Mouse (Mus musculus) MEL (cell line): ENCODE results near the gene Gm42420. TPM values are rescaled to one million over a fixed set of nuclear protein-coding genes. Genes with fewer than 3 reads are reported as not detected.

Source experiments
- DNase-seq: peaks from one replicate; pipeline ENCODE4 v3.0.0; 2011; ENCODE audit warnings: low read depth, low spot score
- H3K27ac ChIP-seq: 2 replicates; pipeline ENCODE4 v1.5.1; 2012; ENCODE audit warnings: low read depth, mild to moderate bottlenecking, control low read depth, low read length, moderate library complexity; ENCODE audit not compliant: control insufficient read depth
- H3K27me3 ChIP-seq, 2 experiments: fragments of 150-350 bp in 1 of 2; sonication (generic) in 1 of 2; 2 replicates each; pipeline ENCODE4 v1.6.1; 2012; ENCODE audit warnings: low read length in 2 of 2, mild to moderate bottlenecking in 2 of 2, improper control_type of control experiment in 1 of 2, moderate library complexity in 1 of 2; ENCODE audit not compliant: insufficient read depth in 2 of 2, control insufficient read depth in 1 of 2
- H3K36me3 ChIP-seq, 2 experiments: 2 replicates each; pipeline ENCODE4 v1.6.1; 2012 to 2014; ENCODE audit warnings: low read length in 2 of 2, improper control_type of control experiment in 1 of 2, inconsistent platforms in 1 of 2, mild to moderate bottlenecking in 1 of 2; ENCODE audit not compliant: insufficient read depth in 2 of 2, control insufficient read depth in 1 of 2
- H3K4me1 ChIP-seq, 2 experiments: fragments of 150-350 bp in 1 of 2; sonication (generic) in 1 of 2; 2 replicates each; pipeline ENCODE4 v1.6.1; 2012; ENCODE audit warnings: low read length in 2 of 2, improper control_type of control experiment in 1 of 2, mild to moderate bottlenecking in 1 of 2; ENCODE audit not compliant: insufficient read depth in 2 of 2, control insufficient read depth in 1 of 2
- H3K4me3 ChIP-seq, 2 experiments: fragments of 150-350 bp in 1 of 2; sonication (generic) in 1 of 2; 2 replicates each; pipeline ENCODE4 v1.5.1; 2012; ENCODE audit warnings: low read depth in 2 of 2, low read length in 2 of 2, mild to moderate bottlenecking in 2 of 2, moderate library complexity in 2 of 2, control low read depth in 1 of 2, improper control_type of control experiment in 1 of 2; ENCODE audit not compliant: control insufficient read depth in 1 of 2, insufficient read depth in 1 of 2
- H3K79me2 ChIP-seq: 2 replicates; pipeline ENCODE4 v1.6.1; 2012; ENCODE audit warnings: mild to moderate bottlenecking, low read length, moderate library complexity; ENCODE audit not compliant: control insufficient read depth, poor library complexity, insufficient read depth
- H3K9ac ChIP-seq: 2 replicates; pipeline ENCODE4 v1.6.1; 2012; ENCODE audit warnings: low read depth, mild to moderate bottlenecking, control low read depth, low read length, moderate library complexity; ENCODE audit not compliant: control insufficient read depth, poor library complexity, severe bottlenecking
- H3K9me3 ChIP-seq: fragments of 150-350 bp; sonication (generic); replicated peaks from 2 replicates; pipeline ENCODE4 v1.6.1; 2012; ENCODE audit warnings: mild to moderate bottlenecking, low read length, improper control_type of control experiment, moderate library complexity; ENCODE audit not compliant: insufficient read depth
- BHLHE40 ChIP-seq: IDR thresholded peaks from 2 replicates; pipeline ENCODE4 v1.6.1; 2012; ENCODE audit warnings: low read depth, mild to moderate bottlenecking, inconsistent platforms, low read length, improper control_type of control experiment, borderline replicate concordance
- CHD1 ChIP-seq: IDR thresholded peaks from 2 replicates; pipeline ENCODE4 v1.6.1; 2012; ENCODE audit warnings: low read depth, mild to moderate bottlenecking, inconsistent platforms, low read length, improper control_type of control experiment
- CHD2 ChIP-seq: IDR thresholded peaks from 2 replicates; pipeline ENCODE4 v1.6.1; 2011; ENCODE audit warnings: low read length, improper control_type of control experiment
- CTCF ChIP-seq, 3 experiments: IDR thresholded peaks in 2 of 3; conservative IDR thresholded peaks in 1 of 3; 2 replicates each; pipeline ENCODE4 v1.5.1; 2011 to 2012; ENCODE audit warnings: low read length in 3 of 3, low read depth in 2 of 3, mild to moderate bottlenecking in 2 of 3, improper control_type of control experiment in 1 of 3, inconsistent platforms in 1 of 3, mixed read lengths in 1 of 3, moderate library complexity in 1 of 3; ENCODE audit not compliant: control insufficient read depth in 1 of 3, insufficient read depth in 1 of 3, poor library complexity in 1 of 3, severe bottlenecking in 1 of 3
- E2F4 ChIP-seq: IDR thresholded peaks from 2 replicates; pipeline ENCODE4 v1.6.1; 2011; ENCODE audit warnings: low read depth, low read length, improper control_type of control experiment, borderline replicate concordance
- ELF1 ChIP-seq: IDR thresholded peaks from 2 replicates; pipeline ENCODE4 v1.6.1; 2014; ENCODE audit warnings: low read depth, mild to moderate bottlenecking, inconsistent platforms, low read length, improper control_type of control experiment, moderate library complexity
- EP300 ChIP-seq, 2 experiments: IDR thresholded peaks; 2 replicates each; pipeline ENCODE4 v1.6.1; 2011; ENCODE audit warnings: improper control_type of control experiment in 2 of 2, low read length in 2 of 2, low read depth in 1 of 2, mild to moderate bottlenecking in 1 of 2
- ETS1 ChIP-seq: IDR thresholded peaks from 2 replicates; pipeline ENCODE4 v1.6.1; 2012; ENCODE audit warnings: low read depth, mild to moderate bottlenecking, inconsistent platforms, low read length, improper control_type of control experiment, moderate library complexity
- GABPA ChIP-seq: IDR thresholded peaks from 2 replicates; pipeline ENCODE4 v1.6.1; 2012; ENCODE audit warnings: low read depth, mild to moderate bottlenecking, inconsistent platforms, low read length, improper control_type of control experiment, moderate library complexity
- GATA1 ChIP-seq: IDR thresholded peaks from 2 replicates; pipeline ENCODE4 v1.6.1; 2011; ENCODE audit warnings: low read depth, low read length, improper control_type of control experiment
- HCFC1 ChIP-seq: IDR thresholded peaks from 2 replicates; pipeline ENCODE4 v1.6.1; 2012; ENCODE audit warnings: low read depth, mild to moderate bottlenecking, inconsistent platforms, low read length, improper control_type of control experiment, moderate library complexity
- JUND ChIP-seq: IDR thresholded peaks from 2 replicates; pipeline ENCODE4 v1.6.1; 2011; ENCODE audit warnings: low read depth, mild to moderate bottlenecking, improper control_type of control experiment, low read length
- MAX ChIP-seq: IDR thresholded peaks from 2 replicates; pipeline ENCODE4 v1.6.1; 2011; ENCODE audit warnings: low read length, improper control_type of control experiment
- MAZ ChIP-seq: IDR thresholded peaks from 2 replicates; pipeline ENCODE4 v1.6.1; 2012; ENCODE audit warnings: low read depth, mild to moderate bottlenecking, inconsistent platforms, low read length, improper control_type of control experiment
- MEF2A ChIP-seq: IDR thresholded peaks from 2 replicates; pipeline ENCODE4 v1.6.1; 2014; ENCODE audit warnings: low read depth, mild to moderate bottlenecking, inconsistent platforms, low read length, improper control_type of control experiment; ENCODE audit not compliant: poor library complexity, insufficient replicate concordance, severe bottlenecking; ENCODE audit errors: extremely low read depth
- MXI1 ChIP-seq: IDR thresholded peaks from 2 replicates; pipeline ENCODE4 v1.6.1; 2011; ENCODE audit warnings: mild to moderate bottlenecking, low read depth, low read length, improper control_type of control experiment
- MYB ChIP-seq: IDR thresholded peaks from 2 replicates; pipeline ENCODE4 v1.6.1; 2011; ENCODE audit warnings: mild to moderate bottlenecking, low read depth, low read length, improper control_type of control experiment
- MYC ChIP-seq: IDR thresholded peaks from 2 replicates; pipeline ENCODE4 v1.6.1; 2011; ENCODE audit warnings: low read depth, mild to moderate bottlenecking, low read length, improper control_type of control experiment, moderate library complexity
- NELFE ChIP-seq: IDR thresholded peaks from 2 replicates; pipeline ENCODE4 v1.6.1; 2011; ENCODE audit warnings: low read depth, low read length, improper control_type of control experiment
- NRF1 ChIP-seq: IDR thresholded peaks from 2 replicates; pipeline ENCODE4 v1.6.1; 2014; ENCODE audit warnings: low read depth, mild to moderate bottlenecking, inconsistent platforms, low read length, improper control_type of control experiment, moderate library complexity; ENCODE audit not compliant: poor library complexity, insufficient read depth, severe bottlenecking
- POLR2A ChIP-seq, 2 experiments: IDR thresholded peaks; 2 replicates each; pipeline ENCODE4 v1.6.1; 2011 to 2012; ENCODE audit warnings: low read length in 2 of 2, mild to moderate bottlenecking in 2 of 2, control low read depth in 1 of 2, improper control_type of control experiment in 1 of 2, low read depth in 1 of 2, moderate library complexity in 1 of 2; ENCODE audit not compliant: control insufficient read depth in 1 of 2, insufficient read depth in 1 of 2, poor library complexity in 1 of 2
- POLR2AphosphoS2 ChIP-seq: IDR thresholded peaks from 2 replicates; pipeline ENCODE4 v1.6.1; 2011; ENCODE audit warnings: low read length, improper control_type of control experiment
- POLR2AphosphoS5 ChIP-seq: IDR thresholded peaks from 2 replicates; pipeline ENCODE4 v1.6.1; 2012; ENCODE audit warnings: low read depth, borderline replicate concordance, mild to moderate bottlenecking, inconsistent platforms, low read length, moderate library complexity, mixed read lengths
- RAD21 ChIP-seq: IDR thresholded peaks from 2 replicates; pipeline ENCODE4 v1.6.1; 2011; ENCODE audit warnings: mild to moderate bottlenecking, low read depth, low read length, improper control_type of control experiment
- RCOR1 ChIP-seq: IDR thresholded peaks from 2 replicates; pipeline ENCODE4 v1.6.1; 2012; ENCODE audit warnings: low read depth, mild to moderate bottlenecking, inconsistent platforms, low read length, improper control_type of control experiment
- SIN3A ChIP-seq: IDR thresholded peaks from 2 replicates; pipeline ENCODE4 v1.6.1; 2012; ENCODE audit warnings: low read length, improper control_type of control experiment, inconsistent platforms
- SMC3 ChIP-seq: IDR thresholded peaks from 2 replicates; pipeline ENCODE4 v1.6.1; 2011; ENCODE audit warnings: low read depth, low read length, improper control_type of control experiment
- TAL1 ChIP-seq: IDR thresholded peaks from 2 replicates; pipeline ENCODE4 v1.6.1; 2012; ENCODE audit warnings: mild to moderate bottlenecking, inconsistent platforms, low read length, moderate library complexity, mixed read lengths
- TBP ChIP-seq: IDR thresholded peaks from 2 replicates; pipeline ENCODE4 v1.8.0; 2011; ENCODE audit warnings: low read depth, low read length, improper control_type of control experiment
- TCF12 ChIP-seq: IDR thresholded peaks from 2 replicates; pipeline ENCODE4 v1.6.1; 2014; ENCODE audit warnings: low read depth, mild to moderate bottlenecking, inconsistent platforms, low read length, improper control_type of control experiment, moderate library complexity
- UBTF ChIP-seq: IDR thresholded peaks from 2 replicates; pipeline ENCODE4 v1.6.1; 2012; ENCODE audit warnings: low read depth, mild to moderate bottlenecking, inconsistent platforms, low read length, improper control_type of control experiment, moderate library complexity, borderline replicate concordance; ENCODE audit not compliant: insufficient read depth
- USF1 ChIP-seq: IDR thresholded peaks from 2 replicates; pipeline ENCODE4 v1.6.1; 2014; ENCODE audit warnings: low read depth, mild to moderate bottlenecking, inconsistent platforms, low read length, improper control_type of control experiment, moderate library complexity
- ZC3H11A ChIP-seq: IDR thresholded peaks from 2 replicates; pipeline ENCODE4 v1.6.1; 2012; ENCODE audit warnings: low read depth, mild to moderate bottlenecking, inconsistent platforms, low read length, improper control_type of control experiment
- ZKSCAN1 ChIP-seq: IDR thresholded peaks from 2 replicates; pipeline ENCODE4 v1.6.1; 2012; ENCODE audit warnings: low read depth, mild to moderate bottlenecking, inconsistent platforms, low read length, improper control_type of control experiment, moderate library complexity
- ZMIZ1 ChIP-seq: IDR thresholded peaks from 2 replicates; pipeline ENCODE4 v1.6.1; 2012; ENCODE audit warnings: low read depth, mild to moderate bottlenecking, inconsistent platforms, low read length, improper control_type of control experiment, moderate library complexity
- ZNF384 ChIP-seq: IDR thresholded peaks from 2 replicates; pipeline ENCODE4 v1.6.1; 2012; ENCODE audit warnings: low read depth, mild to moderate bottlenecking, inconsistent platforms, low read length, improper control_type of control experiment
- polyA plus RNA-seq, 2 experiments: library from polyadenylated mRNA; stranded (reverse) in 1 of 2; unstranded in 1 of 2; fragments of >175 nt in 1 of 2; fragments of >200 nt in 1 of 2; gene quantifications; 2 replicates each; pipeline versions ENCODE4 v1.2.1 to v1.2.4; 2012; ENCODE audit warnings: low replicate concordance in 2 of 2, low read depth in 1 of 2; ENCODE audit not compliant: insufficient read length in 2 of 2, insufficient read depth in 1 of 2, missing spikeins in 1 of 2
- total RNA-seq: library from RNA; depleted of rRNA; stranded (reverse); fragments of 300-350 nt; gene quantifications from 2 replicates; pipeline ENCODE4 v1.2.3, GENCODE M21; 2012

The Gm42420 gene
- total and polyA plus RNA-seq, 3 experiments, result 1.5 to 1.9 TPM; not detected in 1

DNA sequence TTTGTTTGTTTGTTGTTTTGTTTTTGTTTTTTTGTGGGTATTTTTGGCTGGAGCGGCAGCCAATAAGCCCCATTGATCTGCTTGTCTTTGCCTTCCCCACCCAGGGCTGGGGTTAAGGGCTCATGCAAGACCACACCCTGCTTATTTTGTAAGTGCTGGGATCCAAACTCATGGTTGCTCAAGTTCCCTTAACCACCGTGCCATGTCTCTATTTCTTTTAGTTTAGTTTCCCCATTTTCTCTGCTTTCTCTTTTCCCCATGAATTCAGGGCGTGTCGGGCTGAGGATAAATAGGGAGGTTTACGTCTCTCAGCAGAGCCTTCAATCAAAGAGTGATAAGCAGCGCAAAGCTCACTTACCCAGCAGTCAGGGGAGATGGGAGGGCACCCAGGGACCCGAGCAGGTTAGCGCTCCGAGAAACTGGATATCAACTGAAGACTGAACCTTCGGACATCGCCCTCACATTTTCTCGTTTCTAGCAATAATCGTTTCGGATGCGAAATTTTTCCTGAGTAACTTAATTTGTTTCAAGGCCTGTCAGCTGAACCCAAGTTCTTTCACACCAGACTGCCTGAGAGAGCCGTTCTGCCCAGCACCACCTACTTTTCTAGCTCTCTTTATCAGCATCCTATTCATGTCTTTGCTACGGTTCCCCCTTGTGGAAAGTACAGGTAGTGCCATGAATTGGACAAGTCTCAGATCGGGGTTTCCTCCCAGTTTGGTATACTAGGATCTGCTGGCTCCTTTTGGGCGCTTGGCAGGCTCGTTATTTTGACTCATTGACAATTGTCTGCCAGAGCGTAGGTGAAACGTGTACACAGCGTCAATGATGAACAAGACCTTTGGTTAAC is 23.2 kb upstream of the Gm42420 start:
- Histone ChIP-seq H3K79me2 (no peaks in the 10 kb centered on the region), H3K4me3 (peak overlapping the region; percentile 56 to 67), H3K9ac (peak overlapping the region; percentile 37), H3K27me3 (no peaks in the 10 kb centered on the region), H3K36me3 (0 out of 4 replicates have a peak, but pooled peaks cover 0 to 4% of the 10 kb centered on the region in 2 experiments), H3K27ac (peak overlapping the region; percentile 25), H3K9me3 (no peaks in the 10 kb centered on the region), H3K4me1 (peaks cover 0 to 4% of the 10 kb centered on the region in 2 experiments; a peak in 1 of 4 replicates)
- DNase-seq, result peak; percentile 96
- TF ChIP-seq RAD21, result peak; percentile 55
- TF ChIP-seq CTCF (IDR thresholded peaks at IDR 0.05 in 2 of 3, conservative IDR thresholded peaks at IDR 0.05 in 1 of 3; ENCODE audit: control insufficient read depth in 1 of 3, insufficient read depth in 1 of 3, low read depth in 2 of 3, low read length in 3 of 3, poor library complexity in 1 of 3, severe bottlenecking in 1 of 3), result peak; percentile 25 to 81 (median 78); a peak in 5 of 6 replicates
- peak; percentile 38; the same call in 1 of the 2 replicates for TF ChIP-seq MXI1
- peak; percentile 8; the same call in 1 of the 2 replicates for TF ChIP-seq RCOR1
- TF ChIP-seq ETS1, result no peak
- TF ChIP-seq ZC3H11A, result peak; percentile 6; the same call in 1 of the 2 replicates
- peak; percentile 75; the same call in 1 of the 2 replicates for TF ChIP-seq GATA1
- TF ChIP-seq HCFC1, result 0 out of 2 replicates have a peak, but pooled peaks have one; percentile 21
- TF ChIP-seq MEF2A, result no peak
- TF ChIP-seq ZNF384, result no peak
- no peak for TF ChIP-seq MYC
- no peak for TF ChIP-seq CHD2
- TF ChIP-seq MAX, result peak; percentile 31; the same call in 1 of the 2 replicates
- TF ChIP-seq ZMIZ1, result no peak
- TF ChIP-seq POLR2AphosphoS5, result no peak
- TF ChIP-seq POLR2A (IDR thresholded peaks at IDR 0.05; ENCODE audit: control insufficient read depth in 1 of 2, insufficient read depth in 1 of 2, low read depth in 1 of 2, low read length in 2 of 2, poor library complexity in 1 of 2), result no peak
- TF ChIP-seq USF1, result no peak; the same call in 1 of the 2 replicates
- no peak for TF ChIP-seq ELF1
- no peak for TF ChIP-seq ZKSCAN1
- TF ChIP-seq JUND, result no peak
- TF ChIP-seq MYB, result no peak
- no peak for TF ChIP-seq TCF12
- TF ChIP-seq TBP, result no peak
- no peak for TF ChIP-seq POLR2AphosphoS2
- peak; percentile 53 for TF ChIP-seq SIN3A
- no peak for TF ChIP-seq MAZ
- no peak for TF ChIP-seq E2F4
- no peak for TF ChIP-seq NRF1
- peak in 1 of 2 experiments; percentile 26; a peak in 2 of 4 replicates for TF ChIP-seq EP300 (IDR thresholded peaks at IDR 0.05; ENCODE audit: low read depth in 1 of 2, low read length in 2 of 2)
- TF ChIP-seq BHLHE40, result no peak
- peak; percentile 76 for TF ChIP-seq SMC3
- TF ChIP-seq CHD1, result no peak
- no peak for TF ChIP-seq TAL1
- TF ChIP-seq NELFE, result no peak
- TF ChIP-seq GABPA, result 0 out of 2 replicates have a peak, but pooled peaks have one; percentile 15
- no peak for TF ChIP-seq UBTF
